Mouse (Mus musculus) cerebellum, adult 2 months (tissue): ENCODE data around the gene Pcgf2.

ENCODE experiments used
- CTCF ChIP-seq: fragments of 200-500 bp; IDR thresholded peaks from 2 replicates; pipeline ENCODE4 v1.5.1; 2011; ENCODE audit warnings: low read depth, mild to moderate bottlenecking, control low read depth, low read length, moderate library complexity, borderline replicate concordance; ENCODE audit not compliant: insufficient read depth
- POLR2A ChIP-seq: fragments of 200-500 bp; IDR thresholded peaks from 2 replicates; pipeline ENCODE4 v1.6.1; 2011; ENCODE audit warnings: low read length, control low read depth, borderline replicate concordance; ENCODE audit not compliant: insufficient read depth

DNA sequence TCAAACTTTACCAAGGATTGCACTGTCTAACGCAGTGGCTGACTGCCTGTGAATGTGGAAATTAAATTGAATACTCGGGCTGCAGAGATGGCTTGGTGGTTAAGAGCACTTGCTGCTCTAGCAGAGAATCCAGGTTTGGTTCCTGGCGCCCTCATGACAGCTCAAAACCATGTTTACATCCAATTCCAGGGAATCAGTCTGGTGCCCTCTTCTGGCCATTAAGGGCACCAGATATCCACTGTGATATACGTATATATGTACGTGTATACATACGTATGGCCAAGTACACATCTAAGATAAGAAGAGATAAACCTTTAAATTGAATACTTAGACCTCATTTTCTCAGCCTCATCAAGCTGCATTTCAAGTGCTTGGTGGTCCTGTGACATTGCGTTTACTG lies 34.1 kb downstream of the Pcgf2 start:
- TF ChIP-seq CTCF, result no peak
- no peak for TF ChIP-seq POLR2A
